Mouse (Mus musculus): Measurements from ENCODE around the gene Wdr72.

Wdr72 gene

GRCm38 (mm10) chr9:74248084-74248483 is 137.9 kb downstream of the Wdr72 start:
- DNase-seq, result no peak

- no peak for DNase-seq
These were observed 139.3 kb downstream of the Wdr72 start for GRCm38 (mm10) chr9:74249486-74249885.

- DNase-seq, result no peak
These were observed 140.4 kb downstream of the Wdr72 start for GRCm38 (mm10) chr9:74250522-74250921.

- DNase-seq, result no peak
These were observed 148.2 kb downstream of the Wdr72 start for GRCm38 (mm10) chr9:74258389-74258788.

- peak; percentile 6 to 12 for DNase-seq
These were observed 167.7 kb downstream of the Wdr72 start for GRCm38 (mm10) chr9:74277752-74278385.

- no peak for DNase-seq
These were observed 171.9 kb downstream of the Wdr72 start for GRCm38 (mm10) chr9:74282072-74282471.

GRCm38 (mm10) chr9:74286210-74286609 is 176.1 kb downstream of the Wdr72 start:
- peak; percentile 11 to 32 for DNase-seq

- DNase-seq, result no peak
These were observed 184.3 kb downstream of the Wdr72 start for GRCm38 (mm10) chr9:74294479-74294878.

GRCm38 (mm10) chr9:74318771-74319170 is 208.6 kb downstream of the Wdr72 start:
- DNase-seq, result no peak

GRCm38 (mm10) chr9:74324089-74324924 is 214.2 kb downstream of the Wdr72 start:
- no peak for DNase-seq

- DNase-seq, result no peak
These were observed 214.8 kb downstream of the Wdr72 start for GRCm38 (mm10) chr9:74324925-74325295.

GRCm38 (mm10) chr9:74325981-74326380 is 215.8 kb downstream of the Wdr72 start:
- no peak for DNase-seq

- DNase-seq, result peak in 1 of 2 experiments; percentile 2
These were observed 218.7 kb downstream of the Wdr72 start for GRCm38 (mm10) chr9:74328821-74329220.

GRCm38 (mm10) chr9:74330706-74331495 is 220.7 kb downstream of the Wdr72 start:
- DNase-seq, result no peak

- DNase-seq, result no peak
These were observed 222.2 kb downstream of the Wdr72 start for GRCm38 (mm10) chr9:74332321-74332720.
